Mouse (Mus musculus) cerebellum, adult 9-10 months (tissue): ENCODE measurements around the gene Serpina3a.
A peak's percentile ranks its signal among the peaks of the same experiment; 100 is the strongest.
"Not testable (repeated sequence)": the region's sequence is repeated elsewhere in the genome, so short reads cannot be mapped to it uniquely, and the experiment has no call there.

Experiments used
- DNase-seq: peaks from one replicate; pipeline ENCODE4 v3.0.0; 2022

Serpina3a gene

GRCm38 (mm10) chr12:104112333-104112732, at the start of gene Serpina3a:
Serpina3a (plus strand) TSS chr12:104112724.
- DNase-seq = not testable (repeated sequence)

- no peak for DNase-seq
Measured at GRCm38 (mm10) chr12:104064532-104064931, 48.0 kb upstream of the Serpina3a start.

- no peak for DNase-seq
Measured at GRCm38 (mm10) chr12:104064996-104065395, 47.5 kb upstream of the Serpina3a start.

GRCm38 (mm10) chr12:104066241-104066640, 46.3 kb upstream of the Serpina3a start:
- DNase-seq = peak; percentile 43

- DNase-seq = peak; percentile 47
Measured at GRCm38 (mm10) chr12:104067549-104067948, 45.0 kb upstream of the Serpina3a start.

GRCm38 (mm10) chr12:104069620-104070019, 42.9 kb upstream of the Serpina3a start:
- peak; percentile 55 for DNase-seq

GRCm38 (mm10) chr12:104071708-104072107, 40.8 kb upstream of the Serpina3a start:
- DNase-seq = no peak

GRCm38 (mm10) chr12:104072286-104072685, 40.2 kb upstream of the Serpina3a start:
- no peak for DNase-seq

- no peak for DNase-seq
Measured at GRCm38 (mm10) chr12:104090119-104090518, 22.4 kb upstream of the Serpina3a start.

GRCm38 (mm10) chr12:104091303-104091702, 21.2 kb upstream of the Serpina3a start:
- no peak for DNase-seq

- DNase-seq = no peak
Measured at GRCm38 (mm10) chr12:104100768-104101167, 11.8 kb upstream of the Serpina3a start, which contains the start of gene Serpina5. Serpina5 (plus strand) TSS chr12:104101113.

GRCm38 (mm10) chr12:104105847-104106246, 6.7 kb upstream of the Serpina3a start:
- no peak for DNase-seq

- DNase-seq = no peak
Measured at GRCm38 (mm10) chr12:104106919-104107318, 5.6 kb upstream of the Serpina3a start.

- DNase-seq = no peak
Measured at GRCm38 (mm10) chr12:104108507-104108906, 4.0 kb upstream of the Serpina3a start.

GRCm38 (mm10) chr12:104114921-104115579, 2.5 kb downstream of the Serpina3a start:
- DNase-seq = no peak

- no peak for DNase-seq
Measured at GRCm38 (mm10) chr12:104123097-104123496, 10.6 kb downstream of the Serpina3a start.

GRCm38 (mm10) chr12:104123996-104124395, 11.5 kb downstream of the Serpina3a start:
- DNase-seq = no peak

GRCm38 (mm10) chr12:104125021-104125560, 12.6 kb downstream of the Serpina3a start:
- DNase-seq = no peak

GRCm38 (mm10) chr12:104127696-104128095, 15.2 kb downstream of the Serpina3a start, which contains the start of gene Serpina3b:
Serpina3b (plus strand) TSS chr12:104127996.
- DNase-seq = no peak

- no peak for DNase-seq
Measured at GRCm38 (mm10) chr12:104131041-104131440, 18.5 kb downstream of the Serpina3a start.

GRCm38 (mm10) chr12:104138216-104138615, 25.7 kb downstream of the Serpina3a start:
- DNase-seq = no peak

GRCm38 (mm10) chr12:104140543-104141103, 28.1 kb downstream of the Serpina3a start:
- DNase-seq = no peak

GRCm38 (mm10) chr12:104141506-104141905, 29.0 kb downstream of the Serpina3a start:
- no peak for DNase-seq

GRCm38 (mm10) chr12:104142427-104142826, 29.9 kb downstream of the Serpina3a start:
- DNase-seq = no peak
